Mouse (Mus musculus) urinary bladder, postnatal 25 days (tissue): ENCODE measurements around the gene Plk2.

Source experiments
- DNase-seq: peaks from one replicate; pipeline ENCODE4 v3.0.0; 2022; ENCODE audit warnings: low spot score

Gene Plk2

GRCm38 (mm10) chr13:110412572-110413209, 17.8 kb downstream of the Plk2 start:
- no peak for DNase-seq

- no peak for DNase-seq
These were observed 23.8 kb downstream of the Plk2 start for GRCm38 (mm10) chr13:110418656-110419055.

GRCm38 (mm10) chr13:110419640-110420039, 24.8 kb downstream of the Plk2 start:
- DNase-seq, result no peak

- DNase-seq, result no peak
These were observed 27.6 kb downstream of the Plk2 start for GRCm38 (mm10) chr13:110422434-110422833.

GRCm38 (mm10) chr13:110425512-110426222, 30.8 kb downstream of the Plk2 start:
- no peak for DNase-seq

- no peak for DNase-seq
These were observed 36.5 kb downstream of the Plk2 start for GRCm38 (mm10) chr13:110431388-110431787.

GRCm38 (mm10) chr13:110432062-110432566, 37.3 kb downstream of the Plk2 start:
- DNase-seq, result no peak

GRCm38 (mm10) chr13:110432613-110433012, 37.8 kb downstream of the Plk2 start:
- DNase-seq, result no peak

GRCm38 (mm10) chr13:110436692-110437091, 41.8 kb downstream of the Plk2 start:
- no peak for DNase-seq

- DNase-seq, result no peak
These were observed 43.8 kb downstream of the Plk2 start for GRCm38 (mm10) chr13:110438624-110439023.

GRCm38 (mm10) chr13:110444335-110444734, 49.5 kb downstream of the Plk2 start:
- DNase-seq, result no peak

GRCm38 (mm10) chr13:110444894-110445293, 50.0 kb downstream of the Plk2 start:
- no peak for DNase-seq

- no peak for DNase-seq
These were observed 51.6 kb downstream of the Plk2 start for GRCm38 (mm10) chr13:110446434-110446833.

GRCm38 (mm10) chr13:110450056-110450455, 55.2 kb downstream of the Plk2 start:
- no peak for DNase-seq
